Mouse (Mus musculus): ENCODE data around the gene Capn2.

Capn2 gene

GRCm38 (mm10) chr1:182525601-182526000 lies 8.2 kb upstream of the Capn2 start:
- DNase-seq (ENCODE audit: low read depth, low spot score), result no peak

GRCm38 (mm10) chr1:182523692-182524091 lies 6.3 kb upstream of the Capn2 start:
- DNase-seq (ENCODE audit: low read depth, low spot score), result no peak

GRCm38 (mm10) chr1:182522961-182523360 lies 5.6 kb upstream of the Capn2 start:
- no peak for DNase-seq (ENCODE audit: low read depth, low spot score)

- DNase-seq (ENCODE audit: low read depth, low spot score), result no peak
These were observed 3.6 kb upstream of the Capn2 start for GRCm38 (mm10) chr1:182520938-182521500.

GRCm38 (mm10) chr1:182520091-182520937 lies 2.9 kb upstream of the Capn2 start:
- peak; percentile 55 for DNase-seq (ENCODE audit: low read depth, low spot score)

- DNase-seq (ENCODE audit: low read depth, low spot score), result no peak
These were observed 1.9 kb upstream of the Capn2 start for GRCm38 (mm10) chr1:182519341-182519740.

- no peak for DNase-seq (ENCODE audit: low read depth, low spot score)
These were observed 1.4 kb upstream of the Capn2 start for GRCm38 (mm10) chr1:182518811-182519210.

- DNase-seq (ENCODE audit: low read depth, low spot score), result peak; percentile 38
These were observed 804 bp upstream of the Capn2 start for GRCm38 (mm10) chr1:182518143-182518680.

- DNase-seq (ENCODE audit: low read depth, low spot score), result no peak
These were observed 236 bp upstream of the Capn2 start for GRCm38 (mm10) chr1:182517677-182518011.

GRCm38 (mm10) chr1:182514803-182515590 lies 2.4 kb downstream of the Capn2 start:
- no peak for DNase-seq (ENCODE audit: low read depth, low spot score)

- DNase-seq (ENCODE audit: low read depth, low spot score), result no peak
These were observed 3.7 kb downstream of the Capn2 start for GRCm38 (mm10) chr1:182513714-182514113.

GRCm38 (mm10) chr1:182512901-182513410 lies 4.5 kb downstream of the Capn2 start:
- peak; percentile 43 for DNase-seq (ENCODE audit: low read depth, low spot score)

- DNase-seq (ENCODE audit: low read depth, low spot score), result no peak
These were observed 5.6 kb downstream of the Capn2 start for GRCm38 (mm10) chr1:182511778-182512177.

- no peak for DNase-seq (ENCODE audit: low read depth, low spot score)
These were observed 6.3 kb downstream of the Capn2 start for GRCm38 (mm10) chr1:182511073-182511472.

GRCm38 (mm10) chr1:182509110-182509797 lies 8.2 kb downstream of the Capn2 start:
- no peak for DNase-seq (ENCODE audit: low read depth, low spot score)

GRCm38 (mm10) chr1:182506229-182506986 lies 11.0 kb downstream of the Capn2 start:
- DNase-seq (ENCODE audit: low read depth, low spot score), result no peak

- no peak for DNase-seq (ENCODE audit: low read depth, low spot score)
These were observed 12.1 kb downstream of the Capn2 start for GRCm38 (mm10) chr1:182505291-182505690.

- no peak for DNase-seq (ENCODE audit: low read depth, low spot score)
These were observed 13.2 kb downstream of the Capn2 start for GRCm38 (mm10) chr1:182504223-182504622.

- DNase-seq (ENCODE audit: low read depth, low spot score), result no peak
These were observed 14.1 kb downstream of the Capn2 start for GRCm38 (mm10) chr1:182503206-182503900.

- DNase-seq (ENCODE audit: low read depth, low spot score), result no peak
These were observed 14.8 kb downstream of the Capn2 start for GRCm38 (mm10) chr1:182502491-182503050.

Measured in ZHBTc4 (cell line).